Mouse (Mus musculus): ENCODE results near the gene Guf1. TPM values are rescaled to one million over a fixed set of nuclear protein-coding genes. Genes with fewer than 3 reads are reported as not detected.

Gene Guf1
- total and polyA plus RNA-seq, 3 experiments = 15.8 to 36.8 (median 23.1) TPM

GRCm38 (mm10) chr5:69507045-69507444 is 49.7 kb upstream of the Guf1 start:
- Histone ChIP-seq H3K79me2 (replicated peaks; ENCODE audit: control insufficient read depth, extremely low read depth, insufficient read depth, poor library complexity, severe bottlenecking) (no peaks in the 10 kb centered on the region), H3K27me3 (replicated peaks) (no peaks in the 10 kb centered on the region), H3K4me1 (ENCODE audit: control insufficient read depth in 1 of 2, insufficient read depth in 2 of 2) (no peaks in the 10 kb centered on the region), H3K27ac (ENCODE audit: insufficient read depth, low read depth) (no peak overlapping the region), H3K4me2 (ENCODE audit: insufficient read depth, low read depth, poor library complexity, severe bottlenecking) (no peak overlapping the region), H3K4me3 (replicated peaks in 1 of 3; ENCODE audit: low read depth in 2 of 3, low read length in 2 of 3, poor library complexity in 1 of 3) (no peak overlapping the region), H3K9ac (ENCODE audit: insufficient read depth, low read depth) (no peak overlapping the region), H3K9me3 (replicated peaks; ENCODE audit: low read length) (no peaks in the 10 kb centered on the region), H3K36me3 (replicated peaks in 1 of 2; ENCODE audit: control insufficient read depth in 1 of 2, insufficient read depth in 1 of 2, low read length in 1 of 2) (no peaks in the 10 kb centered on the region)
- no peak for DNase-seq (ENCODE audit: extremely low read depth)
- dilution Hi-C loops (cut with MboI; ENCODE audit: extremely low pct_ligation_motif_present, extremely low pct_unique_long_range_greater_than_20kb, low sequenced_read_pairs) (no loop called here), in situ Hi-C loops (cut with MboI; ENCODE audit: low pct_ligation_motif_present, low pct_unique_long_range_greater_than_20kb, low sequenced_read_pairs) (loop anchor here (25.0 kb wide), 1 partner anchor 1245 kb away; no protein-coding TSS in a partner anchor)
- no peak for TF ChIP-seq JUND (conservative IDR thresholded peaks at IDR 0.05; ENCODE audit: low read depth, low read length)
- no peak for TF ChIP-seq USF2 (conservative IDR thresholded peaks at IDR 0.05; ENCODE audit: low read depth, low read length)
- TF ChIP-seq MXI1 (IDR thresholded peaks at IDR 0.05; ENCODE audit: low read depth, low read length) = no peak
- no peak for TF ChIP-seq ZNF384 (IDR thresholded peaks at IDR 0.05; ENCODE audit: low read depth, low read length)
- no peak for TF ChIP-seq ETS1 (conservative IDR thresholded peaks at IDR 0.05; ENCODE audit: low read depth, low read length)
- TF ChIP-seq KAT2A (IDR thresholded peaks at IDR 0.05; ENCODE audit: insufficient replicate concordance, low read length) = no peak
- no peak for TF ChIP-seq SMC3 (IDR thresholded peaks at IDR 0.05; ENCODE audit: low read depth, low read length)
- no peak for TF ChIP-seq CHD2 (IDR thresholded peaks at IDR 0.05; ENCODE audit: low read length)
- TF ChIP-seq IRF4 (IDR thresholded peaks at IDR 0.05; ENCODE audit: low read depth, low read length) = no peak
- no peak for TF ChIP-seq NELFE (IDR thresholded peaks at IDR 0.05; ENCODE audit: low read depth, low read length)
- no peak for TF ChIP-seq MAZ (IDR thresholded peaks at IDR 0.05; ENCODE audit: low read depth, low read length)

DNA sequence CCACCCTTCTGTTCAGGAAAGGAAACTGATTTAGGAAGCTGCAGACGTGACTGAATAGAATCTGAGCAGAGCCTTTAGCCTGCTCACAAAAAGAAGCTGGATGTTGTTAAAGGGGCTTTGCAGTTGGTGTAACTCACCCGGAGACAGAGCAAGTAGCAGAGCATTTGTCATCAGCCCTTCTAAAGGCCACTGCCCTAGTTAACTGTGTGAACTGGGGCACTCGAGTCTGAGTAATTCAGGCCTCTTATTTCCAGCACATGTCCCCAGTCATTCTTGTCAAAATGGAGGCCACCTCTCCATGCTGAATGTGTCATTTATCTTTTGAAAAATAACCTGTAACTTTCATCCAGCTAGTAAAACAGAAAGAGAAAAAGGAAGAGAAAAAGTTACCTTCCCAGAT is 45.1 kb upstream of the Guf1 start:
- dilution Hi-C loops (cut with MboI; ENCODE audit: extremely low pct_ligation_motif_present, extremely low pct_unique_long_range_greater_than_20kb, low sequenced_read_pairs) (no loop called here), in situ Hi-C loops (cut with MboI; ENCODE audit: low pct_ligation_motif_present, low pct_unique_long_range_greater_than_20kb, low sequenced_read_pairs) (loop anchor here (25.0 kb wide), 1 partner anchor 1249 kb away; no protein-coding TSS in a partner anchor)
- no peak for DNase-seq (ENCODE audit: extremely low read depth)
- Histone ChIP-seq H3K36me3 (replicated peaks in 1 of 2; ENCODE audit: control insufficient read depth in 1 of 2, insufficient read depth in 1 of 2, low read length in 1 of 2) (no peaks in the 10 kb centered on the region), H3K27ac (ENCODE audit: insufficient read depth, low read depth) (no peak overlapping the region), H3K4me2 (ENCODE audit: insufficient read depth, low read depth, poor library complexity, severe bottlenecking) (no peak overlapping the region), H3K4me3 (replicated peaks in 1 of 3; ENCODE audit: low read depth in 2 of 3, low read length in 2 of 3, poor library complexity in 1 of 3) (no peak overlapping the region), H3K4me1 (ENCODE audit: control insufficient read depth in 1 of 2, insufficient read depth in 2 of 2) (0 out of 4 replicates have a peak, but pooled peaks cover 0 to 2% of the 10 kb centered on the region in 2 experiments), H3K27me3 (replicated peaks) (no peaks in the 10 kb centered on the region), H3K9ac (ENCODE audit: insufficient read depth, low read depth) (no peak overlapping the region), H3K79me2 (replicated peaks; ENCODE audit: control insufficient read depth, extremely low read depth, insufficient read depth, poor library complexity, severe bottlenecking) (no peaks in the 10 kb centered on the region), H3K9me3 (replicated peaks; ENCODE audit: low read length) (no peaks in the 10 kb centered on the region)
- TF ChIP-seq SIN3A (IDR thresholded peaks at IDR 0.05; ENCODE audit: low read length) = no peak
- TF ChIP-seq KAT2A (IDR thresholded peaks at IDR 0.05; ENCODE audit: insufficient replicate concordance, low read length) = no peak
- TF ChIP-seq ZNF384 (IDR thresholded peaks at IDR 0.05; ENCODE audit: low read depth, low read length) = no peak
- no peak for TF ChIP-seq USF1 (IDR thresholded peaks at IDR 0.05; ENCODE audit: low read depth, low read length)
- TF ChIP-seq SMC3 (IDR thresholded peaks at IDR 0.05; ENCODE audit: low read depth, low read length) = no peak
- no peak for TF ChIP-seq MEF2A (IDR thresholded peaks at IDR 0.05; ENCODE audit: borderline replicate concordance, low read depth, low read length)
- TF ChIP-seq JUN (IDR thresholded peaks at IDR 0.05; ENCODE audit: insufficient read depth, low read depth, low read length) = no peak
- TF ChIP-seq UBTF (IDR thresholded peaks at IDR 0.05; ENCODE audit: low read depth, low read length) = no peak
- no peak for TF ChIP-seq ELF1 (IDR thresholded peaks at IDR 0.05; ENCODE audit: low read depth, low read length)
- TF ChIP-seq E2F4 (IDR thresholded peaks at IDR 0.05; ENCODE audit: insufficient replicate concordance, low read depth, low read length) = no peak
- no peak for TF ChIP-seq MAZ (IDR thresholded peaks at IDR 0.05; ENCODE audit: low read depth, low read length)
- no peak for TF ChIP-seq MAX (IDR thresholded peaks at IDR 0.05; ENCODE audit: low read length)
- TF ChIP-seq CHD2 (IDR thresholded peaks at IDR 0.05; ENCODE audit: low read length) = no peak
- no peak for TF ChIP-seq MAFK (IDR thresholded peaks at IDR 0.05; ENCODE audit: insufficient replicate concordance, low read length)

All from CH12.LX (cell line).